Mouse (Mus musculus): ENCODE measurements around the gene Zc2hc1c.

DNA sequence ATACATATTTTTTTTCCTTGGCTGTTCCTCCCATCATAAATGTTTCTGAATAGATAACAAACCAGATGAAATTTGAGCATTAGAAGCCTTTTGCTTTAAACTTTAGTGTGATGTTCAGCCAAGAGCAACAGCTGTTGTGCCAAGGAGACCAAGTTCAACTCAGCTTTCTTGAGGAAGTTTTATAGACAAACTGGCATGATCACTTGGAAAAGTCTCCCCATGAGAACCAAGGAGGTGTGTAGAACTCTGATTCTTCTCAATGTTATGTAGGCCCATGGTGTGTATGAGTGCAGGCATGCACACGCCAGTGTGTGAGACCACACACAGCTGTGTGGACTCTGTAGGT, 10.4 kb downstream of the Zc2hc1c start:
- no peak for TF ChIP-seq CTCF (IDR thresholded peaks at IDR 0.05; ENCODE audit: low read depth, low read length)
- no peak for TF ChIP-seq POLR2A (IDR thresholded peaks at IDR 0.05; ENCODE audit: extremely low read depth, insufficient read depth, low read length)
